Mouse (Mus musculus) erythroblast, embryonic 14.5 days (primary cell): ENCODE measurements around the gene Abcd3. TPM values are rescaled to one million over a fixed set of nuclear protein-coding genes. Genes with fewer than 3 reads are reported as not detected.

Source experiments
- H3K27me3 ChIP-seq: 2 replicates; pipeline ENCODE4 v1.6.1; 2012; ENCODE audit warnings: inconsistent platforms; ENCODE audit not compliant: control insufficient read depth
- H3K36me3 ChIP-seq: 2 replicates; pipeline ENCODE4 v1.6.1; 2012; ENCODE audit warnings: mild to moderate bottlenecking, inconsistent platforms; ENCODE audit not compliant: control insufficient read depth
- H3K4me1 ChIP-seq: 2 replicates; pipeline ENCODE4 v1.6.1; 2012; ENCODE audit warnings: inconsistent platforms; ENCODE audit not compliant: control insufficient read depth
- H3K4me3 ChIP-seq: replicated peaks from 2 replicates; pipeline ENCODE3; 2012; ENCODE audit warnings: moderate library complexity, mild to moderate bottlenecking, inconsistent platforms
- H3K9me3 ChIP-seq: 2 replicates; pipeline ENCODE4 v1.6.1; 2012; ENCODE audit warnings: low read length, inconsistent platforms, mixed read lengths; ENCODE audit not compliant: control insufficient read depth
- GATA1 ChIP-seq: IDR thresholded peaks from 2 replicates; pipeline ENCODE4 v1.6.1; 2012; ENCODE audit warnings: low read length, inconsistent platforms, mixed read lengths
- TAL1 ChIP-seq: IDR thresholded peaks from 3 replicates; pipeline ENCODE4 v1.6.1; 2012; ENCODE audit warnings: low read length, inconsistent platforms, mixed read lengths
- polyA plus RNA-seq: library from polyadenylated mRNA; stranded (reverse); fragments of >175 nt; gene quantifications from 2 replicates; pipeline ENCODE4 v1.2.3, GENCODE M21; 2012

Abcd3 gene
- polyA plus RNA-seq, 1 experiment: 0.30 TPM

- Histone ChIP-seq H3K4me3 (no peak overlapping the region), H3K4me1 (no peaks in the 10 kb centered on the region), H3K9me3 (no peaks in the 10 kb centered on the region), H3K36me3 (no peaks in the 10 kb centered on the region), H3K27me3 (no peaks in the 10 kb centered on the region)
- TF ChIP-seq TAL1: no peak
- no peak for TF ChIP-seq GATA1
Measured at GRCm38 (mm10) chr3:121736025-121736744, 78.9 kb downstream of the Abcd3 start.

- H3K4me3 ChIP-seq: no peak overlapping the region
- TF ChIP-seq GATA1: no peak
- TF ChIP-seq TAL1: no peak
- no peaks in the 10 kb centered on the region for H3K4me1 ChIP-seq
- H3K36me3 ChIP-seq: no peaks in the 10 kb centered on the region
- H3K9me3 ChIP-seq: no peaks in the 10 kb centered on the region
- H3K27me3 ChIP-seq: no peaks in the 10 kb centered on the region
Measured at GRCm38 (mm10) chr3:121735542-121735941, 79.6 kb downstream of the Abcd3 start.

GRCm38 (mm10) chr3:121729678-121730077 lies 85.4 kb downstream of the Abcd3 start:
- peaks cover 11% of the 10 kb centered on the region for H3K27me3 ChIP-seq
- no peaks in the 10 kb centered on the region for H3K36me3 ChIP-seq
- H3K4me1 ChIP-seq: no peaks in the 10 kb centered on the region
- TF ChIP-seq TAL1 (no peak), GATA1 (no peak)
- no peak overlapping the region for H3K4me3 ChIP-seq
- no peaks in the 10 kb centered on the region for H3K9me3 ChIP-seq

- Histone ChIP-seq H3K27me3 (peaks cover 50% of the 10 kb centered on the region), H3K4me3 (no peak overlapping the region)
- TF ChIP-seq TAL1 (no peak), GATA1 (no peak)
Measured at GRCm38 (mm10) chr3:121725651-121726050, 89.5 kb downstream of the Abcd3 start.

GRCm38 (mm10) chr3:121724553-121724952 lies 90.5 kb downstream of the Abcd3 start:
- TF ChIP-seq TAL1 (no peak), GATA1 (no peak)
- H3K27me3 ChIP-seq: peaks cover 51% of the 10 kb centered on the region
- no peak overlapping the region for H3K4me3 ChIP-seq
- H3K36me3 ChIP-seq: no peaks in the 10 kb centered on the region
- H3K9me3 ChIP-seq: no peaks in the 10 kb centered on the region
- H3K4me1 ChIP-seq: no peaks in the 10 kb centered on the region

More at GRCm38 (mm10) chr3:121725651-121726050, 89.5 kb downstream of the Abcd3 start:
- no peaks in the 10 kb centered on the region for H3K9me3 ChIP-seq
- no peaks in the 10 kb centered on the region for H3K4me1 ChIP-seq
- no peaks in the 10 kb centered on the region for H3K36me3 ChIP-seq

- TF ChIP-seq GATA1: no peak
- no peak for TF ChIP-seq TAL1
- H3K27me3 ChIP-seq: peaks cover 51% of the 10 kb centered on the region
- H3K4me1 ChIP-seq: no peaks in the 10 kb centered on the region
- no peak overlapping the region for H3K4me3 ChIP-seq
- H3K9me3 ChIP-seq: no peaks in the 10 kb centered on the region
- H3K36me3 ChIP-seq: no peaks in the 10 kb centered on the region
Measured at GRCm38 (mm10) chr3:121723968-121724524, 91.1 kb downstream of the Abcd3 start.

GRCm38 (mm10) chr3:121722971-121723844 lies 91.9 kb downstream of the Abcd3 start, which contains the start of gene F3:
F3 (plus strand) TSS chr3:121723537.
- no peaks in the 10 kb centered on the region for H3K36me3 ChIP-seq
- peaks cover 51% of the 10 kb centered on the region for H3K27me3 ChIP-seq
- no peaks in the 10 kb centered on the region for H3K4me1 ChIP-seq
- TF ChIP-seq TAL1 (no peak), GATA1 (no peak)
- peak within 1 kb of the TSS; percentile 43 for H3K4me3 ChIP-seq
- H3K9me3 ChIP-seq: no peaks in the 10 kb centered on the region

GRCm38 (mm10) chr3:121721691-121722070 lies 93.4 kb downstream of the Abcd3 start:
- Histone ChIP-seq H3K9me3 (no peaks in the 10 kb centered on the region), H3K27me3 (peaks cover 51% of the 10 kb centered on the region), H3K36me3 (no peaks in the 10 kb centered on the region), H3K4me3 (no peak overlapping the region), H3K4me1 (no peaks in the 10 kb centered on the region)
- TF ChIP-seq TAL1 (no peak), GATA1 (no peak)
